Mouse (Mus musculus): ENCODE data around the gene H2-M10.2. TPM values are rescaled to one million over a fixed set of nuclear protein-coding genes. Genes with fewer than 3 reads are reported as not detected.
A peak's percentile ranks its signal among the peaks of the same experiment; 100 is the strongest.
"Not testable (repeated sequence)": the region's sequence is repeated elsewhere in the genome, so short reads cannot be mapped to it uniquely, and the experiment has no call there.

The H2-M10.2 gene
- 0.16 TPM in 1 of 2 replicates, not detected in the other for polyA plus RNA-seq (2015; fragmentation: Nextera tagmentation; extraction: Ambion mirVana)

- no peaks in the 10 kb centered on the region for H3K27me3 ChIP-seq
- H3K9me3 ChIP-seq: no peaks in the 10 kb centered on the region; the same call in 1 of the 2 replicates
- no peak within 1 kb of the TSS for H3K9ac ChIP-seq
- H3K4me2 ChIP-seq: no peak within 1 kb of the TSS
- no peak within 1 kb of the TSS for H3K27ac ChIP-seq
- H3K36me3 ChIP-seq: peaks cover 19% of the 10 kb centered on the region
- ATAC-seq (ENCODE audit: low FRiP score): no peak
- WGBS: 98% methylated on average over 2 of the region's 2 CpGs
- no peaks in the 10 kb centered on the region for H3K4me1 ChIP-seq (replicated peaks)
- H3K4me3 ChIP-seq: no peak within 1 kb of the TSS
Measured at GRCm38 (mm10) chr17:36286390-36286789, at the start of gene H2-M10.2. Gene H2-M10.2 (minus strand): TSS chr17:36286490.

GRCm38 (mm10) chr17:36326055-36326454, 39.8 kb upstream of the H2-M10.2 start, which contains the start of gene H2-M10.1:
Gene H2-M10.1 (minus strand): TSS chr17:36326155.
- Histone ChIP-seq H3K27me3 (no peaks in the 10 kb centered on the region), H3K36me3 (no peaks in the 10 kb centered on the region), H3K4me1 (replicated peaks) (no peaks in the 10 kb centered on the region), H3K27ac (no peak within 1 kb of the TSS), H3K9ac (no peak within 1 kb of the TSS), H3K4me2 (no peak within 1 kb of the TSS), H3K9me3 (no peaks in the 10 kb centered on the region), H3K4me3 (no peak within 1 kb of the TSS)
- 96% methylated on average over 4 of the region's 4 CpGs for WGBS
- no peak for ATAC-seq (ENCODE audit: low FRiP score)

- Histone ChIP-seq H3K27me3 (no peaks in the 10 kb centered on the region), H3K4me1 (replicated peaks) (peaks cover 8% of the 10 kb centered on the region; the same call in 1 of the 2 replicates), H3K4me3 (peak overlapping the region; percentile 49), H3K27ac (peak overlapping the region; percentile 93), H3K4me2 (peak overlapping the region; percentile 62), H3K36me3 (no peaks in the 10 kb centered on the region), H3K9ac (peak overlapping the region; percentile 73), H3K9me3 (no peaks in the 10 kb centered on the region)
- ATAC-seq (ENCODE audit: low FRiP score): peak; percentile 65
- 24% methylated on average over 5 of the region's 5 CpGs for WGBS
Measured at GRCm38 (mm10) chr17:36315689-36316253, 29.5 kb upstream of the H2-M10.2 start.

GRCm38 (mm10) chr17:36315041-36315688, 28.9 kb upstream of the H2-M10.2 start:
- Histone ChIP-seq H3K27me3 (no peaks in the 10 kb centered on the region), H3K9me3 (no peaks in the 10 kb centered on the region), H3K4me3 (peak overlapping the region; percentile 49), H3K4me2 (peak overlapping the region; percentile 62), H3K27ac (peak overlapping the region; percentile 93), H3K4me1 (replicated peaks) (peaks cover 8% of the 10 kb centered on the region; the same call in 1 of the 2 replicates), H3K9ac (peak overlapping the region; percentile 73), H3K36me3 (no peaks in the 10 kb centered on the region)
- WGBS: under 1% methylated on average over 19 of the region's 19 CpGs
- peak; percentile 91 for ATAC-seq (ENCODE audit: low FRiP score)

GRCm38 (mm10) chr17:36314511-36314910, 28.2 kb upstream of the H2-M10.2 start:
- Histone ChIP-seq H3K4me1 (replicated peaks) (peaks cover 8% of the 10 kb centered on the region; the same call in 1 of the 2 replicates), H3K27me3 (no peaks in the 10 kb centered on the region), H3K9ac (peak overlapping the region; percentile 73), H3K36me3 (no peaks in the 10 kb centered on the region), H3K4me3 (peak overlapping the region; percentile 49), H3K27ac (peak overlapping the region; percentile 93), H3K4me2 (peak overlapping the region; percentile 62), H3K9me3 (no peaks in the 10 kb centered on the region)
- WGBS: under 1% methylated on average over 9 of the region's 9 CpGs
- peak; percentile 57 for ATAC-seq (ENCODE audit: low FRiP score)

GRCm38 (mm10) chr17:36309293-36309692, 23.0 kb upstream of the H2-M10.2 start:
- Histone ChIP-seq H3K9ac (no peak overlapping the region), H3K27ac (no peak overlapping the region; the same call in 1 of the 2 replicates)

GRCm38 (mm10) chr17:36308855-36309254, 22.6 kb upstream of the H2-M10.2 start:
- not testable (repeated sequence) for H3K36me3 ChIP-seq

More at GRCm38 (mm10) chr17:36309293-36309692, 23.0 kb upstream of the H2-M10.2 start:
- H3K36me3 ChIP-seq: no peaks in the 10 kb centered on the region
- WGBS: 42% methylated on average over 1 of the region's 1 CpGs
- H3K4me3 ChIP-seq: no peak overlapping the region
- 0 out of 2 replicates have a peak overlapping the region, but pooled peaks have one; percentile 27 for H3K4me2 ChIP-seq
- no peaks in the 10 kb centered on the region for H3K4me1 ChIP-seq (replicated peaks)
- peak; percentile 55; the same call in 1 of the 2 replicates for ATAC-seq (ENCODE audit: low FRiP score)
- no peaks in the 10 kb centered on the region for H3K27me3 ChIP-seq
- no peaks in the 10 kb centered on the region for H3K9me3 ChIP-seq

GRCm38 (mm10) chr17:36281521-36282245, 4.6 kb downstream of the H2-M10.2 start:
- Histone ChIP-seq H3K9me3 (no peaks in the 10 kb centered on the region; the same call in 1 of the 2 replicates), H3K9ac (no peak overlapping the region), H3K36me3 (peaks cover 41% of the 10 kb centered on the region), H3K27ac (no peak overlapping the region), H3K4me1 (replicated peaks) (no peaks in the 10 kb centered on the region), H3K4me2 (no peak overlapping the region), H3K4me3 (no peak overlapping the region), H3K27me3 (no peaks in the 10 kb centered on the region)
- no peak for ATAC-seq (ENCODE audit: low FRiP score)
- 95% methylated on average over 4 of the region's 4 CpGs for WGBS

More at GRCm38 (mm10) chr17:36308855-36309254, 22.6 kb upstream of the H2-M10.2 start:
- ATAC-seq (ENCODE audit: low FRiP score): peak; percentile 69
- H3K4me1 ChIP-seq (replicated peaks); H3K9ac ChIP-seq; H3K27ac ChIP-seq; H3K9me3 ChIP-seq; H3K4me3 ChIP-seq; H3K27me3 ChIP-seq: not testable (repeated sequence)
- H3K4me2 ChIP-seq: peak overlapping the region; percentile 27; the same call in 1 of the 2 replicates
- WGBS: 6% methylated on average over 3 of the region's 3 CpGs

GRCm38 (mm10) chr17:36274776-36275175, 11.5 kb downstream of the H2-M10.2 start:
- H3K9me3 ChIP-seq: no peaks in the 10 kb centered on the region
- WGBS: 93% methylated on average over 4 of the region's 4 CpGs

GRCm38 (mm10) chr17:36273796-36274195, 12.5 kb downstream of the H2-M10.2 start:
- Histone ChIP-seq H3K9me3 (no peaks in the 10 kb centered on the region), H3K9ac (no peak overlapping the region), H3K27me3 (no peaks in the 10 kb centered on the region), H3K4me3 (no peak overlapping the region), H3K4me2 (0 out of 2 replicates have a peak overlapping the region, but pooled peaks have one; percentile 95), H3K4me1 (replicated peaks) (peaks cover 39% of the 10 kb centered on the region), H3K36me3 (peaks cover 26% of the 10 kb centered on the region), H3K27ac (no peak overlapping the region)
- 95% methylated on average over 4 of the region's 4 CpGs for WGBS
- ATAC-seq (ENCODE audit: low FRiP score): no peak

More at GRCm38 (mm10) chr17:36274776-36275175, 11.5 kb downstream of the H2-M10.2 start:
- no peak overlapping the region for H3K27ac ChIP-seq
- no peak overlapping the region for H3K9ac ChIP-seq
- peaks cover 37% of the 10 kb centered on the region for H3K4me1 ChIP-seq (replicated peaks)
- H3K27me3 ChIP-seq: no peaks in the 10 kb centered on the region
- ATAC-seq (ENCODE audit: low FRiP score): no peak
- H3K36me3 ChIP-seq: peaks cover 28% of the 10 kb centered on the region
- H3K4me2 ChIP-seq: no peak overlapping the region
- no peak overlapping the region for H3K4me3 ChIP-seq

GRCm38 (mm10) chr17:36272643-36273366, 13.5 kb downstream of the H2-M10.2 start:
- 88% methylated on average over 9 of the region's 9 CpGs for WGBS
- Histone ChIP-seq H3K4me3 (peak overlapping the region; percentile 88), H3K9me3 (no peaks in the 10 kb centered on the region), H3K36me3 (peaks cover 33% of the 10 kb centered on the region), H3K27me3 (no peaks in the 10 kb centered on the region), H3K9ac (peak overlapping the region; percentile 90), H3K4me2 (peak overlapping the region; percentile 95), H3K4me1 (replicated peaks) (peaks cover 39% of the 10 kb centered on the region), H3K27ac (no peak overlapping the region)
- no peak for ATAC-seq (ENCODE audit: low FRiP score)
